Mouse (Mus musculus) neural tube, embryonic 11.5 days (tissue): ENCODE results near the gene Mthfd1l. TPM values are rescaled to one million over a fixed set of nuclear protein-coding genes. Genes with fewer than 3 reads are reported as not detected.
A peak's percentile ranks its signal among the peaks of the same experiment; 100 is the strongest.

Experiments
- ATAC-seq: fragments of 200-750 bp; cut with Nextera tagmentation; 2 replicates; pipeline ENCODE4 v1.8.0; 2017; ENCODE audit warnings: moderate number of reproducible peaks, mild to moderate bottlenecking, moderate TSS enrichment, moderate library complexity; ENCODE audit not compliant: insufficient read depth, low FRiP score, low TSS enrichment
- DNase-seq: peaks from one replicate; pipeline ENCODE4 v3.0.0-alpha.2; 2015; ENCODE audit warnings: low spot score
- H3K27ac ChIP-seq: fragments of 300-500 bp; sonication (generic); 2 replicates; pipeline ENCODE4 v1.5.1; 2014; ENCODE audit warnings: low read depth, mild to moderate bottlenecking, low read length
- H3K27me3 ChIP-seq: fragments of 300-500 bp; sonication (generic); 2 replicates; pipeline ENCODE4 v1.6.1; 2014; ENCODE audit warnings: mild to moderate bottlenecking, low read length, mixed read lengths; ENCODE audit not compliant: control insufficient read depth, insufficient read depth
- H3K36me3 ChIP-seq: fragments of 300-500 bp; sonication (generic); 2 replicates; pipeline ENCODE4 v1.6.1; 2014; ENCODE audit warnings: mild to moderate bottlenecking, low read length, moderate library complexity, mixed read lengths; ENCODE audit not compliant: control insufficient read depth, insufficient read depth
- H3K4me1 ChIP-seq: fragments of 300-500 bp; sonication (generic); 2 replicates; pipeline ENCODE4 v1.6.1; 2014; ENCODE audit warnings: low read length, mixed read lengths; ENCODE audit not compliant: control insufficient read depth, insufficient read depth
- H3K4me2 ChIP-seq: fragments of 300-500 bp; sonication (generic); 2 replicates; pipeline ENCODE4 v1.6.1; 2014; ENCODE audit warnings: low read depth, mild to moderate bottlenecking, moderate library complexity
- H3K4me3 ChIP-seq: fragments of 300-500 bp; sonication (generic); 2 replicates; pipeline ENCODE4 v1.5.1; 2014; ENCODE audit warnings: low read depth, low read length
- H3K9ac ChIP-seq: fragments of 300-500 bp; sonication (generic); 2 replicates; pipeline ENCODE4 v1.6.1; 2014; ENCODE audit warnings: mild to moderate bottlenecking, low read length
- H3K9me3 ChIP-seq: fragments of 300-500 bp; sonication (generic); 2 replicates; pipeline ENCODE4 v1.6.1; 2016; ENCODE audit warnings: low read length; ENCODE audit not compliant: control insufficient read depth
- WGBS: fragments of 180-500 bp; shearing (Covaris S2); extraction: QIAGEN DNeasy Blood & Tissue Kit; methylation state at CpG from one replicate; pipeline ENCODE4 v1.1.7; 2014; 5-methylcytosine and 5-hydroxymethylcytosine counted together
- polyA plus RNA-seq: library from polyadenylated mRNA; unstranded; fragments of >200 nt; fragmentation: Nextera tagmentation; extraction: Ambion mirVana; gene quantifications from 2 replicates; pipeline ENCODE4 v1.2.1, GENCODE M21; 2014

The Mthfd1l gene
- polyA plus RNA-seq, 1 experiment from 2014 or later, result 13.5 TPM

GRCm38 (mm10) chr10:3993365-3994102 lies 20.6 kb downstream of the Mthfd1l start:
- DNase-seq, result no peak
- H3K27me3 ChIP-seq, result no peaks in the 10 kb centered on the region
- no peaks in the 10 kb centered on the region for H3K9me3 ChIP-seq
- no peak overlapping the region for H3K4me2 ChIP-seq
- H3K36me3 ChIP-seq, result no peaks in the 10 kb centered on the region
- ATAC-seq, result no peak
- no peak overlapping the region for H3K9ac ChIP-seq
- WGBS, result 90% methylated on average over 8 of the region's 8 CpGs
- no peaks in the 10 kb centered on the region for H3K4me1 ChIP-seq
- no peak overlapping the region for H3K4me3 ChIP-seq
- no peak overlapping the region for H3K27ac ChIP-seq

- no peaks in the 10 kb centered on the region for H3K9me3 ChIP-seq
- no peaks in the 10 kb centered on the region for H3K4me1 ChIP-seq
- ATAC-seq, result no peak
- H3K9ac ChIP-seq, result no peak overlapping the region
- H3K4me3 ChIP-seq, result no peak overlapping the region
- H3K27ac ChIP-seq, result no peak overlapping the region
- no peak for DNase-seq
- no peak overlapping the region for H3K4me2 ChIP-seq
- H3K27me3 ChIP-seq, result no peaks in the 10 kb centered on the region
- H3K36me3 ChIP-seq, result no peaks in the 10 kb centered on the region
- 82% methylated on average over 4 of the region's 4 CpGs for whole genome bisulfite sequencing
Observed at GRCm38 (mm10) chr10:3995277-3995676, 22.4 kb downstream of the Mthfd1l start.

GRCm38 (mm10) chr10:3996170-3996876 lies 23.4 kb downstream of the Mthfd1l start:
- ATAC-seq (peak; percentile 76), DNase-seq (peak; percentile 81)
- Histone ChIP-seq H3K9me3 (no peaks in the 10 kb centered on the region), H3K9ac (no peak overlapping the region), H3K4me2 (no peak overlapping the region), H3K36me3 (no peaks in the 10 kb centered on the region), H3K4me3 (no peak overlapping the region), H3K27me3 (no peaks in the 10 kb centered on the region), H3K4me1 (no peaks in the 10 kb centered on the region), H3K27ac (no peak overlapping the region)
- 53% methylated on average over 15 of the region's 15 CpGs for WGBS

DNA sequence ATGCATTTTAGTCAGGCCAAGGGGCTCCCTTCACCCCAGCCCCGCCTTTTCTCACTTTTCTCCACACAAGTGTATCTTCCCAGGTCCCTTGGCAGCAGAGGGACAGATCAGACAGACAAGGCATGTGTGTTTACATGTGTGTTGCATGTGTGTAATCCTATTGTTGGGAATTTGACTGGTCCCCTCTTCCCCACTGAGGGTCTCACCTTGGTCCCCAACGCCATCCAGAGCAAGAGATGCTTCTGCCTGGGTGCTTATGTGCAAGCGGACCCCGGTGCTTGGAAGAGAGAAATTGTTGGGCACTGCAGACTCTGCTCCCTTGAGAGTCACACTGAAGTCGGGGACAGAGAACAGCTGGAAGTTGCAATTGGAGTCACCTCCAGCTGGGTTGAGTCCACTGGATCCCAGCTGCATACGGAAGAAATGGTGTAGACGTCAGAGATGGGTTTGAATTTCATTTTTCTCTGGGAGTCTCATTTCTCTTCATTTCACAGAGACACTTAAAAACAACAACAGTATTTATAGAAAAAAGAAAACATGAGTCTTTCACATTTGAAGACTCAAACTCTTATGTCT lies 25.0 kb downstream of the Mthfd1l start:
- no peaks in the 10 kb centered on the region for H3K9me3 ChIP-seq
- H3K9ac ChIP-seq, result no peak overlapping the region
- H3K27me3 ChIP-seq, result no peaks in the 10 kb centered on the region
- H3K4me1 ChIP-seq, result no peaks in the 10 kb centered on the region
- DNase-seq, result no peak
- no peak overlapping the region for H3K27ac ChIP-seq
- ATAC-seq, result no peak
- H3K4me3 ChIP-seq, result no peak overlapping the region
- H3K4me2 ChIP-seq, result no peak overlapping the region
- 85% methylated on average over 7 of the region's 7 CpGs for WGBS
- H3K36me3 ChIP-seq, result no peaks in the 10 kb centered on the region

GRCm38 (mm10) chr10:4002711-4003110 lies 29.8 kb downstream of the Mthfd1l start:
- Histone ChIP-seq H3K36me3 (no peaks in the 10 kb centered on the region), H3K4me3 (no peak overlapping the region), H3K27ac (no peak overlapping the region), H3K27me3 (no peaks in the 10 kb centered on the region), H3K4me1 (no peaks in the 10 kb centered on the region), H3K9ac (no peak overlapping the region), H3K4me2 (no peak overlapping the region), H3K9me3 (no peaks in the 10 kb centered on the region)
- DNase-seq (no peak), ATAC-seq (peak; percentile 6; the same call in 1 of the 2 replicates)
- 92% methylated on average over 5 of the region's 5 CpGs for WGBS

DNA sequence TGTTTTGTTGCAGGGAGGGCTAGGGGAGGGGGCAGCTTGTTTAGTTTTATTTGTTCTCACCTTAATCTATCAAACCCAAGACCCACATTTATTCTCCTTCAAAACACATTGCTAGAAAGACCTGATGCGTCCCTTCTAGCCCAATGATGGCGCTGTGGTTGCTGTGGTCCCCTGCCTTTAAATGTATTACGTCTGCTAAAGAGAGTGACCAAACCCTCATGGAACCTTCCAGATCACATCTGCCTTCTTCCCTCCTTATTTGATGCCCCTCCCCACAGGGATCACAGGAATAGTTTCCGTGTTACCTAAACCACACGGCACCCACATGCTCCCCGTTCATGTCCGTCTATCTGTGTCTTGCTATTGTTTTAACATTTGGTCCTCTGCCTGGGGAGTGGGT lies 32.3 kb downstream of the Mthfd1l start:
- H3K4me2 ChIP-seq, result no peak overlapping the region
- WGBS, result 84% methylated on average over 7 of the region's 7 CpGs
- H3K36me3 ChIP-seq, result no peaks in the 10 kb centered on the region
- H3K9ac ChIP-seq, result no peak overlapping the region
- H3K27ac ChIP-seq, result no peak overlapping the region
- no peaks in the 10 kb centered on the region for H3K4me1 ChIP-seq
- DNase-seq (no peak), ATAC-seq (no peak)
- H3K9me3 ChIP-seq, result no peaks in the 10 kb centered on the region
- H3K27me3 ChIP-seq, result no peaks in the 10 kb centered on the region
- H3K4me3 ChIP-seq, result no peak overlapping the region

GRCm38 (mm10) chr10:4006296-4007015 lies 33.5 kb downstream of the Mthfd1l start:
- Histone ChIP-seq H3K4me1 (no peaks in the 10 kb centered on the region), H3K4me3 (no peak overlapping the region), H3K36me3 (no peaks in the 10 kb centered on the region), H3K27me3 (no peaks in the 10 kb centered on the region), H3K4me2 (no peak overlapping the region), H3K27ac (no peak overlapping the region), H3K9me3 (no peaks in the 10 kb centered on the region), H3K9ac (no peak overlapping the region)
- 60% methylated on average over 7 of the region's 7 CpGs for WGBS
- ATAC-seq, result no peak
- DNase-seq, result no peak

GRCm38 (mm10) chr10:4022628-4023303 lies 49.8 kb downstream of the Mthfd1l start:
- H3K9me3 ChIP-seq, result no peaks in the 10 kb centered on the region
- H3K4me1 ChIP-seq, result no peaks in the 10 kb centered on the region
- H3K4me2 ChIP-seq, result no peak overlapping the region
- H3K36me3 ChIP-seq, result no peaks in the 10 kb centered on the region
- DNase-seq (no peak), ATAC-seq (no peak)
- 92% methylated on average over 14 of the region's 14 CpGs for WGBS
- H3K27ac ChIP-seq, result no peak overlapping the region
- H3K9ac ChIP-seq, result no peak overlapping the region
- H3K4me3 ChIP-seq, result no peak overlapping the region
- H3K27me3 ChIP-seq, result no peaks in the 10 kb centered on the region
